Mouse (Mus musculus) stomach, postnatal 0 days (tissue): ENCODE measurements around the gene Qdpr.

Experiments
- CTCF ChIP-seq: IDR thresholded peaks from 2 replicates; pipeline ENCODE4 v1.5.1; 2016; ENCODE audit warnings: antibody characterized with exemption, low read depth, mild to moderate bottlenecking, moderate library complexity
- EP300 ChIP-seq: optimal IDR thresholded peaks from 2 replicates; pipeline ENCODE3; 2016; ENCODE audit warnings: antibody characterized with exemption

- TF ChIP-seq EP300 = no peak
- no peak for TF ChIP-seq CTCF
Measured at GRCm38 (mm10) chr5:45476288-45476687, 26.3 kb upstream of the Qdpr start.
